Mouse (Mus musculus): Measurements from ENCODE around the gene Kcnk3.
A peak's percentile ranks its signal among the peaks of the same experiment; 100 is the strongest.

Kcnk3 gene

GRCm38 (mm10) chr5:30587681-30588300 is at the start of gene Kcnk3:
Kcnk3 (plus strand) TSS chr5:30588170.
- DNase-seq: peak; percentile 66 to 88

GRCm38 (mm10) chr5:30545698-30546097 is 42.3 kb upstream of the Kcnk3 start, which contains the start of gene Cib4:
Cib4 (minus strand) TSS chr5:30545836.
- DNase-seq: no peak

GRCm38 (mm10) chr5:30548681-30549080 is 39.3 kb upstream of the Kcnk3 start:
- DNase-seq: no peak

- peak; percentile 4 to 25 for DNase-seq
Measured at GRCm38 (mm10) chr5:30550334-30551021, 37.5 kb upstream of the Kcnk3 start.

GRCm38 (mm10) chr5:30551022-30551638 is 36.8 kb upstream of the Kcnk3 start:
- no peak for DNase-seq

- DNase-seq: no peak
Measured at GRCm38 (mm10) chr5:30552006-30552405, 36.0 kb upstream of the Kcnk3 start.

- DNase-seq: no peak
Measured at GRCm38 (mm10) chr5:30553936-30554335, 34.0 kb upstream of the Kcnk3 start.

GRCm38 (mm10) chr5:30554981-30555380 is 33.0 kb upstream of the Kcnk3 start:
- no peak for DNase-seq

GRCm38 (mm10) chr5:30556284-30556683 is 31.7 kb upstream of the Kcnk3 start:
- no peak for DNase-seq

- no peak for DNase-seq
Measured at GRCm38 (mm10) chr5:30559421-30559820, 28.5 kb upstream of the Kcnk3 start.

GRCm38 (mm10) chr5:30559986-30560493 is 27.9 kb upstream of the Kcnk3 start:
- DNase-seq: no peak

- no peak for DNase-seq
Measured at GRCm38 (mm10) chr5:30568479-30568878, 19.5 kb upstream of the Kcnk3 start.

GRCm38 (mm10) chr5:30571820-30572219 is 16.1 kb upstream of the Kcnk3 start:
- no peak for DNase-seq

- DNase-seq: no peak
Measured at GRCm38 (mm10) chr5:30574367-30574766, 13.6 kb upstream of the Kcnk3 start.

- DNase-seq: no peak
Measured at GRCm38 (mm10) chr5:30576233-30576632, 11.7 kb upstream of the Kcnk3 start.

GRCm38 (mm10) chr5:30577251-30577650 is 10.7 kb upstream of the Kcnk3 start:
- DNase-seq: no peak

- no peak for DNase-seq
Measured at GRCm38 (mm10) chr5:30577654-30578310, 10.2 kb upstream of the Kcnk3 start.

GRCm38 (mm10) chr5:30578445-30579080 is 9.4 kb upstream of the Kcnk3 start:
- DNase-seq: no peak

- no peak for DNase-seq
Measured at GRCm38 (mm10) chr5:30580725-30581124, 7.2 kb upstream of the Kcnk3 start.

- no peak for DNase-seq
Measured at GRCm38 (mm10) chr5:30582017-30582416, 6.0 kb upstream of the Kcnk3 start.

GRCm38 (mm10) chr5:30586616-30587015 is 1.4 kb upstream of the Kcnk3 start:
- no peak for DNase-seq

- no peak for DNase-seq
Measured at GRCm38 (mm10) chr5:30587101-30587500, 869 bp upstream of the Kcnk3 start.

Measured in kidney, postnatal 36 days (tissue).